Mouse (Mus musculus): ENCODE measurements around the gene Lrrc31.

DNA sequence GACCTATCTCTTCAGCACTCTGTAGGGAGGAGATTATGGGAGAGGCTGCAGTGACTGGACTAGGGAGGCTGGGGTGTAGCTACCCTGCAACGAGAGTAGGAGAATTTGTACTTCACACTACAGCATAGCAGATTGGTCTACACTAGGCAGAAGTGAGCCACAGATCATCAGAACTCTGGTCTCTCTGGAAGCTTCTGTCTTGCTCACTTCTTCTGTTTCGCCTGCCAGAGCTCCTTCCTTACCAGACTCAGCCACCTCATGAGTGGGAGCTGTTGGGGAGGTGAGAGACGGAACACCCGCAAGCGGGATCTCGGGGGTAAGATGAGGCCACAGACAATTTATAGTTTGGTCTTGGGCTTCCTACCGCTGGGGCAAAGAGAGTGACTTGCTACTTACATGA, 43.2 kb upstream of the Lrrc31 start:
- TF ChIP-seq CTCF (IDR thresholded peaks at IDR 0.05; ENCODE audit: extremely low read depth, insufficient read depth, low read length) (no peak), POLR2A (IDR thresholded peaks at IDR 0.05; ENCODE audit: extremely low read depth, insufficient read depth, low read length) (no peak)

All from cortical plate, adult 2 months (tissue).